ENCODE assay signal across 24 mouse cellular contexts in the genomic region with DNA sequence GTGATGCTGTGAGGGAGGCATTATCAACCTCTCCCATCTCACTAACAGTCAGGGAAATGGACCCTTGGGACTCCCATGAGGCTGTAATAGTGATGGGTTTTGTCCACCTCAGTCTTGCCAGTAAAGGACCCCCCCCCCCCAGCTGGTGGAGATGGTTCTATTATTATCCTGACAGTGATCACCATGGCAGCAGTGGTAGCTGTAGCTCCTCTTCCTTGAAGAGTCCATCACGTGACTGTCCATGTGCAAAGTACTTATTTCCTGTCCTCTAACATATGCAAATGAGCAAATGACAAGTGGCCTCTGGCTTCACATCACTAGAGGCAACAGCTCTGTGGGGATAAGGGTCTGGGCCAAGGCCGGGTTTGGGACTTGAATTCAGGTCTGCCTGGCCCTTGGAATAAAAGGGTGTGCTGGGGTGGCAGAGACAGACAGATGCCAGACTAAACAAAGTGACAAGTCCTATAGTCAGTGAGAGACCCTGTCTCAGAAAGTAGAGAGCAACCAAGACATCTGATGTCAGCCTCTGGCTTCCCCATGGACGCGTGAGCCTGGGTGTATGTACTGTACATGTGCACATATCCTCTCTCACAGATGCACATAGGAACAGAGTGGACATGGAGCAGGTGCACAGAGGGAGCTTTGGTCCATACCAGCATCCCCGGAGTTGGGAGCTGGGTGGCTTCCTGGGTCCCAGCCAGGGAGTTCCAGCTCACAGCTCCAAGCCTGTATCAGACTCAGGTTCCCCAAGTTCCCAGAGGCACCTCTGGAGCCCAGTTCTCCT. TPM values are rescaled to one million over a fixed set of nuclear protein-coding genes. Genes with fewer than 3 reads are reported as not detected.
DNase-seq lines count a peak whose midpoint lies in the region; ATAC-seq lines count a peak whose summit lies in the region.
"Had no signal": no experiment of that assay in that cellular context is flagged by ENCODE, and none has a peak within 500 bp of the region (broad histone marks: within the 10 kb centered on the region; RNA-seq: fewer than 3 reads in every experiment).

No protein-coding gene starts in this region.

- H3K27me3 ChIP-seq in hindbrain, embryonic 11.5 days (ENCODE audit: control insufficient read depth, insufficient read depth, low read length) = no peaks in the 10 kb centered on the region
- H3K27me3 ChIP-seq in hindbrain, embryonic 14.5 days (ENCODE audit: control insufficient read depth, insufficient read depth, low read length) = no peaks in the 10 kb centered on the region
- H3K27me3 ChIP-seq in hindbrain, embryonic 15.5 days = no peaks in the 10 kb centered on the region
- H3K27me3 ChIP-seq: intestine, embryonic 15.5 days had no signal

- no peaks in the 10 kb centered on the region for H3K9me3 ChIP-seq in hindbrain, embryonic 11.5 days (ENCODE audit: control insufficient read depth, low read length)
- H3K9me3 ChIP-seq in hindbrain, embryonic 14.5 days (ENCODE audit: control insufficient read depth, low read length) = peaks cover 8% of the 10 kb centered on the region; the same call in 1 of the 2 replicates
- no peaks in the 10 kb centered on the region for H3K9me3 ChIP-seq in hindbrain, embryonic 15.5 days
- H3K9me3 ChIP-seq: intestine, embryonic 15.5 days had no signal

- ATAC-seq in hindbrain, embryonic 11.5 days (ENCODE audit: low FRiP score) = 0 out of 2 replicates have a peak, but pooled peaks have one; percentile 27
- no peak for ATAC-seq in hindbrain, embryonic 14.5 days (ENCODE audit: low FRiP score)
- ATAC-seq in hindbrain, embryonic 15.5 days (ENCODE audit: low FRiP score, low read depth) = peak; percentile 27; the same call in 1 of the 2 replicates
- ATAC-seq: intestine, embryonic 15.5 days had no signal

- H3K9ac ChIP-seq in hindbrain, embryonic 11.5 days (ENCODE audit: low read depth, low read length) = no peak overlapping the region
- H3K9ac ChIP-seq in hindbrain, embryonic 14.5 days = no peak overlapping the region
- no peak overlapping the region for H3K9ac ChIP-seq in hindbrain, embryonic 15.5 days
- H3K9ac ChIP-seq: intestine, embryonic 15.5 days had no signal

- H3K4me3 ChIP-seq in hindbrain, embryonic 11.5 days (ENCODE audit: low read depth, low read length) = no peak overlapping the region
- no peak overlapping the region for H3K4me3 ChIP-seq in hindbrain, embryonic 14.5 days (replicated peaks; ENCODE audit: low read length)
- no peak overlapping the region for H3K4me3 ChIP-seq in hindbrain, embryonic 15.5 days
- H3K4me3 ChIP-seq: heart, adult 2 months; intestine, embryonic 15.5 days; limb, embryonic 10.5 days; myocyte had no signal

- 75% methylated on average over 5 of the region's 5 CpGs for WGBS in hindbrain, embryonic 11.5 days
- 65% methylated on average over 5 of the region's 5 CpGs for WGBS in hindbrain, embryonic 14.5 days
- WGBS in hindbrain, embryonic 15.5 days = 57% methylated on average over 5 of the region's 5 CpGs

- peak; percentile 12 for DNase-seq in hindbrain, embryonic 11.5 days (ENCODE audit: low spot score)
- no peak for DNase-seq in hindbrain, embryonic 14.5 days (ENCODE audit: low spot score)
- peak; percentile 52 for DNase-seq in retina, postnatal 1 day
- DNase-seq in retina, embryonic 14.5 days (ENCODE audit: low spot score) = no peak
- DNase-seq in lung, postnatal 4 days = no peak
- DNase-seq in yolk sac, embryonic 10.5 days (ENCODE audit: low spot score) = no peak
- DNase-seq: adrenal gland, adult 2 months; cerebellum, adult 9-11 months; gastrocnemius, postnatal 14 days; heart, adult 2 months; heart, postnatal 36 days; kidney, postnatal 36 days; layer of hippocampus, adult 9-11 months; lung, adult 18-20 months; right cerebral cortex, adult 18-20 months; thymus, postnatal 14 days had no signal

- H3K4me1 ChIP-seq in hindbrain, embryonic 11.5 days (replicated peaks; ENCODE audit: control insufficient read depth, insufficient read depth, low read length) = no peaks in the 10 kb centered on the region
- H3K4me1 ChIP-seq in hindbrain, embryonic 14.5 days (replicated peaks; ENCODE audit: control insufficient read depth, insufficient read depth, low read length) = peaks cover 10% of the 10 kb centered on the region
- H3K4me1 ChIP-seq in hindbrain, embryonic 15.5 days (replicated peaks) = peaks cover 18% of the 10 kb centered on the region
- H3K4me1 ChIP-seq: intestine, embryonic 15.5 days; limb, embryonic 10.5 days had no signal

- no peaks in the 10 kb centered on the region for H3K36me3 ChIP-seq in hindbrain, embryonic 11.5 days (ENCODE audit: control insufficient read depth, insufficient read depth, low read length)
- no peaks in the 10 kb centered on the region for H3K36me3 ChIP-seq in hindbrain, embryonic 14.5 days (replicated peaks; ENCODE audit: control insufficient read depth, insufficient read depth)
- H3K36me3 ChIP-seq in hindbrain, embryonic 15.5 days = no peaks in the 10 kb centered on the region
- H3K36me3 ChIP-seq: intestine, embryonic 15.5 days; limb, embryonic 10.5 days had no signal

- no peak overlapping the region for H3K4me2 ChIP-seq in hindbrain, embryonic 11.5 days (replicated peaks; ENCODE audit: low read depth, low read length)
- H3K4me2 ChIP-seq in hindbrain, embryonic 14.5 days (replicated peaks) = no peak overlapping the region
- no peak overlapping the region for H3K4me2 ChIP-seq in hindbrain, embryonic 15.5 days
- H3K4me2 ChIP-seq: intestine, embryonic 15.5 days; liver, embryonic 11.5 days had no signal

- no peak overlapping the region for H3K27ac ChIP-seq in hindbrain, embryonic 11.5 days (ENCODE audit: low read depth, low read length)
- H3K27ac ChIP-seq in hindbrain, embryonic 14.5 days = no peak overlapping the region
- H3K27ac ChIP-seq in hindbrain, embryonic 15.5 days (replicated peaks) = peak overlapping the region; percentile 53
- H3K27ac ChIP-seq: heart, adult 2 months; intestine, embryonic 15.5 days; limb, embryonic 10.5 days had no signal

RNA-seq across cellular contexts. Expression of gene Matn1, which starts 55.8 kb away (rescaled TPM):
- polyA plus RNA-seq in hindbrain, embryonic 11.5 days (2014; fragmentation: Nextera tagmentation; extraction: Ambion mirVana) = 0.85 TPM in 1 of 2 replicates, not detected in the other
- 0.43 TPM in 1 of 2 replicates, not detected in the other for polyA plus RNA-seq in hindbrain, embryonic 14.5 days (2014; fragmentation: Nextera tagmentation; extraction: Ambion mirVana)
- 0.56 and 1.8 TPM in 2 replicates for polyA plus RNA-seq in hindbrain, embryonic 15.5 days (2015; fragmentation: Nextera tagmentation; extraction: Ambion mirVana)
- polyA plus RNA-seq: adrenal gland, adult 2 months; heart, embryonic 14.5 days; myocyte; small intestine, adult 2 months; testis, adult 2 months had no signal

Comparison
In these comparisons a context has a peak if more than half of its experiments do, and no peak if none do; other contexts are left out.
1. DNase-seq: peak in hindbrain, embryonic 11.5 days (single experiment) and retina, postnatal 1 day (single experiment); none in hindbrain, embryonic 14.5 days (single experiment), retina, embryonic 14.5 days (single experiment), lung, postnatal 4 days (0 of 2) and yolk sac, embryonic 10.5 days (single experiment).